Mouse (Mus musculus) intestine, embryonic 15.5 days (tissue): ENCODE data around the gene Ccin. TPM values are rescaled to one million over a fixed set of nuclear protein-coding genes. Genes with fewer than 3 reads are reported as not detected.

ENCODE experiments used
- ATAC-seq: fragments of 200-750 bp; cut with Nextera tagmentation; 2 replicates; pipeline ENCODE4 v1.8.0; 2017; ENCODE audit warnings: moderate TSS enrichment, moderate library complexity
- H3K27ac ChIP-seq: fragments of 300-500 bp; sonication (generic); 2 replicates; pipeline ENCODE4 v1.5.1; 2015; ENCODE audit warnings: mild to moderate bottlenecking, inconsistent platforms
- H3K27me3 ChIP-seq: fragments of 300-500 bp; sonication (generic); replicated peaks from 2 replicates; pipeline ENCODE4 v1.6.1; 2015; ENCODE audit warnings: inconsistent platforms
- H3K36me3 ChIP-seq: fragments of 300-500 bp; sonication (generic); 2 replicates; pipeline ENCODE4 v1.6.1; 2015; ENCODE audit warnings: inconsistent platforms
- H3K4me1 ChIP-seq: fragments of 300-500 bp; sonication (generic); replicated peaks from 2 replicates; pipeline ENCODE4 v1.6.1; 2015; ENCODE audit warnings: inconsistent platforms
- H3K4me2 ChIP-seq: fragments of 300-500 bp; sonication (generic); replicated peaks from 2 replicates; pipeline ENCODE4 v1.6.1; 2015; ENCODE audit warnings: mild to moderate bottlenecking, inconsistent platforms
- H3K4me3 ChIP-seq: fragments of 300-500 bp; sonication (generic); replicated peaks from 2 replicates; pipeline ENCODE4 v1.5.1; 2015; ENCODE audit warnings: inconsistent platforms
- H3K9ac ChIP-seq: fragments of 300-500 bp; sonication (generic); 2 replicates; pipeline ENCODE4 v1.6.1; 2015; ENCODE audit warnings: inconsistent platforms
- H3K9me3 ChIP-seq: fragments of 300-500 bp; sonication (generic); 2 replicates; pipeline ENCODE4 v1.6.1; 2016; ENCODE audit warnings: inconsistent platforms
- WGBS: fragments of 180-500 bp; shearing (Covaris S2); methylation state at CpG from one replicate; pipeline ENCODE4 v1.1.7; 2015; 5-methylcytosine and 5-hydroxymethylcytosine counted together
- polyA plus RNA-seq: library from polyadenylated mRNA; unstranded; fragments of >200 nt; fragmentation: Nextera tagmentation; extraction: Ambion mirVana; gene quantifications from 2 replicates; pipeline ENCODE4 v1.2.1, GENCODE M21; 2015

Ccin gene
- polyA plus RNA-seq, 1 experiment from 2014 or later = not detected

- H3K4me2 ChIP-seq = no peak overlapping the region
- H3K27me3 ChIP-seq = no peaks in the 10 kb centered on the region
- H3K9me3 ChIP-seq = no peaks in the 10 kb centered on the region
- 54% methylated on average over 4 of the region's 4 CpGs for WGBS
- no peaks in the 10 kb centered on the region for H3K36me3 ChIP-seq
- peaks cover 38% of the 10 kb centered on the region for H3K4me1 ChIP-seq
- no peak overlapping the region for H3K9ac ChIP-seq
- H3K27ac ChIP-seq = no peak overlapping the region
- ATAC-seq = peak; percentile 47; the same call in 1 of the 2 replicates
- H3K4me3 ChIP-seq = no peak overlapping the region
These were observed 18.2 kb upstream of the Ccin start for GRCm38 (mm10) chr4:43964951-43965684.

- WGBS = 78% methylated on average over 7 of the region's 7 CpGs
- Histone ChIP-seq H3K4me1 (peaks cover 38% of the 10 kb centered on the region), H3K27me3 (no peaks in the 10 kb centered on the region), H3K4me2 (no peak overlapping the region), H3K4me3 (no peak overlapping the region), H3K9ac (no peak overlapping the region), H3K36me3 (no peaks in the 10 kb centered on the region), H3K9me3 (no peaks in the 10 kb centered on the region), H3K27ac (no peak overlapping the region)
- no peak for ATAC-seq
These were observed 17.3 kb upstream of the Ccin start for GRCm38 (mm10) chr4:43965856-43966535.

- no peaks in the 10 kb centered on the region for H3K9me3 ChIP-seq
- H3K4me1 ChIP-seq = peaks cover 51% of the 10 kb centered on the region
- no peaks in the 10 kb centered on the region for H3K27me3 ChIP-seq
- no peak overlapping the region for H3K9ac ChIP-seq
- H3K4me3 ChIP-seq = no peak overlapping the region
- WGBS = 41% methylated on average over 13 of the region's 13 CpGs
- no peaks in the 10 kb centered on the region for H3K36me3 ChIP-seq
- H3K27ac ChIP-seq = peak overlapping the region; percentile 66
- ATAC-seq = no peak
- H3K4me2 ChIP-seq = peak overlapping the region; percentile 9; the same call in 1 of the 2 replicates
These were observed 14.6 kb upstream of the Ccin start for GRCm38 (mm10) chr4:43968650-43969049.

- 22% methylated on average over 4 of the region's 4 CpGs for WGBS
- peak overlapping the region; percentile 44; the same call in 1 of the 2 replicates for H3K27ac ChIP-seq
- ATAC-seq = no peak
These were observed 13.9 kb upstream of the Ccin start for GRCm38 (mm10) chr4:43969373-43969772.

GRCm38 (mm10) chr4:43970393-43971330 lies 12.6 kb upstream of the Ccin start:
- no peak overlapping the region for H3K27ac ChIP-seq
- no peaks in the 10 kb centered on the region for H3K36me3 ChIP-seq
- no peak overlapping the region for H3K9ac ChIP-seq
- WGBS = 84% methylated on average over 20 of the region's 20 CpGs
- no peak overlapping the region for H3K4me2 ChIP-seq
- H3K27me3 ChIP-seq = no peaks in the 10 kb centered on the region
- H3K4me3 ChIP-seq = no peak overlapping the region
- H3K4me1 ChIP-seq = peaks cover 33% of the 10 kb centered on the region
- ATAC-seq = no peak
- H3K9me3 ChIP-seq = no peaks in the 10 kb centered on the region

More at GRCm38 (mm10) chr4:43969373-43969772, 13.9 kb upstream of the Ccin start:
- Histone ChIP-seq H3K27me3 (no peaks in the 10 kb centered on the region), H3K9me3 (no peaks in the 10 kb centered on the region), H3K4me2 (0 out of 2 replicates have a peak overlapping the region, but pooled peaks have one; percentile 19), H3K9ac (no peak overlapping the region), H3K4me1 (peaks cover 43% of the 10 kb centered on the region), H3K36me3 (no peaks in the 10 kb centered on the region), H3K4me3 (no peak overlapping the region)

GRCm38 (mm10) chr4:43971541-43972136 lies 11.6 kb upstream of the Ccin start:
- WGBS = 65% methylated on average over 9 of the region's 9 CpGs
- peak overlapping the region; percentile 78 for H3K27ac ChIP-seq
- H3K4me3 ChIP-seq = no peak overlapping the region
- no peaks in the 10 kb centered on the region for H3K9me3 ChIP-seq
- peaks cover 27% of the 10 kb centered on the region for H3K4me1 ChIP-seq
- peak; percentile 18 for ATAC-seq
- no peak overlapping the region for H3K9ac ChIP-seq
- no peaks in the 10 kb centered on the region for H3K27me3 ChIP-seq
- H3K36me3 ChIP-seq = no peaks in the 10 kb centered on the region
- peak overlapping the region; percentile 26 for H3K4me2 ChIP-seq

- peak; percentile 62 for ATAC-seq
- peak overlapping the region; percentile 26 for H3K4me2 ChIP-seq
- no peak overlapping the region for H3K9ac ChIP-seq
- H3K36me3 ChIP-seq = no peaks in the 10 kb centered on the region
- H3K27ac ChIP-seq = peak overlapping the region; percentile 78
- no peaks in the 10 kb centered on the region for H3K27me3 ChIP-seq
- no peaks in the 10 kb centered on the region for H3K9me3 ChIP-seq
- no peak overlapping the region for H3K4me3 ChIP-seq
- WGBS = 2% methylated on average over 8 of the region's 8 CpGs
- H3K4me1 ChIP-seq = peaks cover 27% of the 10 kb centered on the region
These were observed 11.1 kb upstream of the Ccin start for GRCm38 (mm10) chr4:43972137-43972591.

GRCm38 (mm10) chr4:43973526-43973981 lies 9.7 kb upstream of the Ccin start:
- no peak overlapping the region for H3K4me3 ChIP-seq
- ATAC-seq = no peak
- H3K27me3 ChIP-seq = no peaks in the 10 kb centered on the region
- H3K36me3 ChIP-seq = no peaks in the 10 kb centered on the region
- peaks cover 27% of the 10 kb centered on the region for H3K4me1 ChIP-seq
- no peak overlapping the region for H3K4me2 ChIP-seq
- no peak overlapping the region for H3K9ac ChIP-seq
- WGBS = 48% methylated on average over 4 of the region's 4 CpGs
- no peaks in the 10 kb centered on the region for H3K9me3 ChIP-seq
- H3K27ac ChIP-seq = no peak overlapping the region

- Histone ChIP-seq H3K4me2 (no peak overlapping the region), H3K9ac (no peak overlapping the region), H3K4me1 (peaks cover 25% of the 10 kb centered on the region), H3K27ac (no peak overlapping the region), H3K36me3 (no peaks in the 10 kb centered on the region), H3K4me3 (no peak overlapping the region), H3K27me3 (no peaks in the 10 kb centered on the region), H3K9me3 (no peaks in the 10 kb centered on the region)
- 66% methylated on average over 10 of the region's 10 CpGs for WGBS
- ATAC-seq = no peak
These were observed 8.2 kb upstream of the Ccin start for GRCm38 (mm10) chr4:43974914-43975616.

- no peaks in the 10 kb centered on the region for H3K27me3 ChIP-seq
- H3K9ac ChIP-seq = no peak overlapping the region
- no peak overlapping the region for H3K4me2 ChIP-seq
- no peak overlapping the region for H3K4me3 ChIP-seq
- H3K27ac ChIP-seq = no peak overlapping the region
- no peaks in the 10 kb centered on the region for H3K36me3 ChIP-seq
- WGBS = 76% methylated on average over 6 of the region's 6 CpGs
- ATAC-seq = no peak
- H3K4me1 ChIP-seq = peaks cover 25% of the 10 kb centered on the region
- no peaks in the 10 kb centered on the region for H3K9me3 ChIP-seq
These were observed 7.0 kb upstream of the Ccin start for GRCm38 (mm10) chr4:43976223-43976740.
